Mouse (Mus musculus) myocyte (in vitro differentiated cells): ENCODE data around the gene Tmem28.

Experiments used
- CEBPB ChIP-seq: IDR thresholded peaks from 2 replicates; pipeline ENCODE4 v1.6.1; 2011; ENCODE audit warnings: mild to moderate bottlenecking, moderate library complexity; ENCODE audit not compliant: poor library complexity, insufficient read depth, severe bottlenecking
- E2F4 ChIP-seq: IDR thresholded peaks from one replicate; pipeline ENCODE4 v1.6.1; 2011; ENCODE audit warnings: mild to moderate bottlenecking, control low read depth, moderate library complexity; ENCODE audit not compliant: insufficient read depth
- MYOD1 ChIP-seq, 3 experiments: IDR thresholded peaks; one replicate each; pipeline ENCODE4 v1.6.1; 2011; ENCODE audit warnings: control low read depth in 2 of 3, low read depth in 2 of 3, mild to moderate bottlenecking in 2 of 3, moderate library complexity in 1 of 3; ENCODE audit not compliant: insufficient read length in 2 of 3, control insufficient read depth in 1 of 3
- MYOG ChIP-seq, 3 experiments: IDR thresholded peaks; one replicate each; pipeline ENCODE4 v1.6.1; 2011; ENCODE audit warnings: control low read depth in 2 of 3, low read depth in 2 of 3, mild to moderate bottlenecking in 2 of 3; ENCODE audit not compliant: insufficient read length in 2 of 3, control insufficient read depth in 1 of 3, insufficient read depth in 1 of 3
- POLR2A ChIP-seq: IDR thresholded peaks from one replicate; pipeline ENCODE4 v1.6.1; 2011; ENCODE audit warnings: low read depth, mild to moderate bottlenecking, control low read depth, moderate library complexity; ENCODE audit not compliant: insufficient read length
- POLR2AphosphoS2 ChIP-seq: IDR thresholded peaks from one replicate; pipeline ENCODE4 v1.6.1; 2011; ENCODE audit warnings: low read depth, control low read depth; ENCODE audit not compliant: insufficient read length
- REST ChIP-seq: IDR thresholded peaks from one replicate; pipeline ENCODE4 v1.6.1; 2011; ENCODE audit warnings: mild to moderate bottlenecking, control low read depth, moderate library complexity; ENCODE audit not compliant: insufficient read depth, insufficient read length
- SRF ChIP-seq: IDR thresholded peaks from one replicate; pipeline ENCODE4 v1.6.1; 2011; ENCODE audit warnings: low read depth; ENCODE audit not compliant: control insufficient read depth, insufficient read length
- USF1 ChIP-seq: IDR thresholded peaks from one replicate; pipeline ENCODE4 v1.6.1; 2011; ENCODE audit warnings: low read depth, mild to moderate bottlenecking, control low read depth, moderate library complexity

DNA sequence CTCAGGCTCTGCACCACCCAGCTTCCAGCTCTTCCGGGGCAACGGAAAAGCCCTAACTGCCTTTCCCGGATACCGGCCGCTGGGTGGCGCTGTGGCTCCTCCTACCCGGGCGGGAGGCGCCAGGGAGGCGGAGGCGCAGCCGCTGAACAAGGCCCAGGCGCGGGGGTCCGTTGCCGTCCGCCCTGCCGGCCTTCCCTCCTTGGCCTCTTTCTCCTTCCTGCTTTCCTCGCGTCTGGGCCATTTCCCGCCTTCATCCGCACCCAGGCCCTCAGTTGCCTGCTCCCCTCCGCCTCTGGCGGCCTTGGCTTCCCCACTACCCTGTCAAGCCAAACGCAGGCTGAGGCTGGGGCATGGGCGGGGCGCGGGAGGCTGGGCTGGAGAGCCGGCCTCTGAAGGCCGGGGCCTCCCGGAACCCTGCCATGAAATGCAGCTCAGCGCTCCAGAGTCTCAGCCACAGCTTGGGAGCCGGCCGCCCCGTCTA, 32.5 kb downstream of the Tmem28 start:
- no peak for TF ChIP-seq POLR2A
- TF ChIP-seq MYOG (IDR thresholded peaks at IDR 0.05; ENCODE audit: control insufficient read depth in 1 of 3, insufficient read depth in 1 of 3, insufficient read length in 2 of 3, low read depth in 2 of 3): no peak
- TF ChIP-seq MYOD1 (IDR thresholded peaks at IDR 0.05; ENCODE audit: control insufficient read depth in 1 of 3, insufficient read length in 2 of 3, low read depth in 2 of 3): no peak
- no peak for TF ChIP-seq USF1
- no peak for TF ChIP-seq CEBPB
- no peak for TF ChIP-seq REST
- TF ChIP-seq POLR2AphosphoS2: no peak
- no peak for TF ChIP-seq SRF
- TF ChIP-seq E2F4: no peak
